8 mouse cellular contexts compared by ENCODE assay signal in the genomic region with DNA sequence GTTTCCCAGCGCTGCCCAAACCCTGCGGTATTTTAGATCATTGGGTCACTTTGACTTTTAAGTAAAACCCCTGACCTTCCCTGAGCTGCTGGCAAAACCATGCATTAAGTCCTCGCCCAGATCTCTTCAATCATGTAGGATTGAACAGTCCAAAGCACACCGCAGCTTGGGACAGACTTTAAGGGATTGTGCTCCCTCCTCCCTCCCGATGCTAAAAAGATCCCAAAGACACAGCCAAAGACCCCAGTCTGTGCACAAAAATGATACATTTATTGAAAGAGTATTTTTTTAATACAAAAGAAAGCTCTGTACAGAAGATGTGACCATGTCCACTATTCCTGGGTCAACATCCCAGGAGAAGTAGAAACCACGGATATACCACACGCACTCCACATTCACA. TPM values are rescaled to one million over a fixed set of nuclear protein-coding genes. Genes with fewer than 3 reads are reported as not detected.
DNase-seq lines count a peak whose midpoint lies in the region; ATAC-seq and TF ChIP-seq lines count a peak whose summit lies in the region.

No protein-coding gene starts in this region.

- peak overlapping the region; percentile 92 for H3K4me2 ChIP-seq in kidney, postnatal 0 days (ENCODE audit: low read length)
- H3K4me2 ChIP-seq in embryonic facial prominence, embryonic 12.5 days (replicated peaks): peak overlapping the region; percentile 88
- H3K4me2 ChIP-seq in hindbrain, embryonic 16.5 days (ENCODE audit: low read length): peak overlapping the region; percentile 79
- H3K4me2 ChIP-seq in midbrain, embryonic 15.5 days: peak overlapping the region; percentile 63

- no peaks in the 10 kb centered on the region for H3K27me3 ChIP-seq in kidney, postnatal 0 days (ENCODE audit: insufficient read depth, low read length)
- H3K27me3 ChIP-seq in embryonic facial prominence, embryonic 12.5 days: peaks cover 11% of the 10 kb centered on the region; the same call in 1 of the 2 replicates
- no peaks in the 10 kb centered on the region for H3K27me3 ChIP-seq in hindbrain, embryonic 16.5 days (replicated peaks; ENCODE audit: control insufficient read depth, insufficient read depth, low read length)
- H3K27me3 ChIP-seq in midbrain, embryonic 15.5 days (replicated peaks): no peaks in the 10 kb centered on the region

- peaks cover 6% of the 10 kb centered on the region; the same call in 1 of the 2 replicates for H3K4me1 ChIP-seq in kidney, postnatal 0 days (replicated peaks; ENCODE audit: insufficient read depth, low read length)
- peaks cover 30% of the 10 kb centered on the region for H3K4me1 ChIP-seq in embryonic facial prominence, embryonic 12.5 days
- H3K4me1 ChIP-seq in hindbrain, embryonic 16.5 days (ENCODE audit: control insufficient read depth, insufficient read depth, low read depth, low read length): peaks cover 12% of the 10 kb centered on the region
- H3K4me1 ChIP-seq in midbrain, embryonic 15.5 days: peaks cover 21% of the 10 kb centered on the region

- WGBS in kidney, postnatal 0 days: 12% methylated on average over 7 of the region's 7 CpGs
- WGBS in embryonic facial prominence, embryonic 12.5 days: 8% methylated on average over 7 of the region's 7 CpGs
- 10% methylated on average over 7 of the region's 7 CpGs for WGBS in hindbrain, embryonic 16.5 days
- WGBS in midbrain, embryonic 15.5 days: 7% methylated on average over 7 of the region's 7 CpGs

- no peak for DNase-seq in kidney, postnatal 0 days (ENCODE audit: low spot score)
- no peak for DNase-seq in kidney, postnatal 25 days
- no peak for DNase-seq in left cerebral cortex, adult 8-10 months (ENCODE audit: low spot score in 2 of 2)
- no peak for DNase-seq in thymus, postnatal 0 days (ENCODE audit: low spot score)
- no peak for DNase-seq in kidney, postnatal 36 days

- no peak for ATAC-seq in kidney, postnatal 0 days (replicated peaks; ENCODE audit: low FRiP score, low read depth)
- ATAC-seq in embryonic facial prominence, embryonic 12.5 days (ENCODE audit: insufficient number of reproducible peaks, insufficient read depth, low FRiP score, low TSS enrichment): no peak
- ATAC-seq in hindbrain, embryonic 16.5 days: no peak
- ATAC-seq in midbrain, embryonic 15.5 days (replicated peaks): peak; percentile 16; the same call in 1 of the 2 replicates

- H3K9ac ChIP-seq in kidney, postnatal 0 days (ENCODE audit: low read depth, low read length): peak overlapping the region; percentile 72; the same call in 1 of the 2 replicates
- peak overlapping the region; percentile 80 for H3K9ac ChIP-seq in embryonic facial prominence, embryonic 12.5 days
- peak overlapping the region; percentile 93 for H3K9ac ChIP-seq in hindbrain, embryonic 16.5 days (ENCODE audit: low read depth, low read length)
- peak overlapping the region; percentile 79 for H3K9ac ChIP-seq in midbrain, embryonic 15.5 days

- no peak for TF ChIP-seq CTCF in kidney, postnatal 0 days (IDR thresholded peaks at IDR 0.05; ENCODE audit: low read depth)

- H3K27ac ChIP-seq in kidney, postnatal 0 days: no peak overlapping the region
- H3K27ac ChIP-seq in embryonic facial prominence, embryonic 12.5 days: no peak overlapping the region
- H3K27ac ChIP-seq in hindbrain, embryonic 16.5 days (ENCODE audit: low read depth, low read length): 0 out of 2 replicates have a peak overlapping the region, but pooled peaks have one; percentile 20
- H3K27ac ChIP-seq in midbrain, embryonic 15.5 days: 0 out of 2 replicates have a peak overlapping the region, but pooled peaks have one; percentile 71

- H3K4me3 ChIP-seq in kidney, postnatal 0 days (replicated peaks; ENCODE audit: low read depth, low read length): peak overlapping the region; percentile 49
- H3K4me3 ChIP-seq in embryonic facial prominence, embryonic 12.5 days: peak overlapping the region; percentile 63
- H3K4me3 ChIP-seq in hindbrain, embryonic 16.5 days (ENCODE audit: low read length): peak overlapping the region; percentile 87
- peak overlapping the region; percentile 72 for H3K4me3 ChIP-seq in midbrain, embryonic 15.5 days

- peaks cover 34% of the 10 kb centered on the region for H3K36me3 ChIP-seq in kidney, postnatal 0 days (ENCODE audit: insufficient read depth, low read length)
- peaks cover 32% of the 10 kb centered on the region for H3K36me3 ChIP-seq in embryonic facial prominence, embryonic 12.5 days
- peaks cover 29% of the 10 kb centered on the region for H3K36me3 ChIP-seq in hindbrain, embryonic 16.5 days (ENCODE audit: control insufficient read depth, insufficient read depth, low read length)
- peaks cover 41% of the 10 kb centered on the region for H3K36me3 ChIP-seq in midbrain, embryonic 15.5 days (replicated peaks)

- no peaks in the 10 kb centered on the region for H3K9me3 ChIP-seq in kidney, postnatal 0 days (replicated peaks; ENCODE audit: low read length)
- no peaks in the 10 kb centered on the region for H3K9me3 ChIP-seq in embryonic facial prominence, embryonic 12.5 days
- no peaks in the 10 kb centered on the region for H3K9me3 ChIP-seq in hindbrain, embryonic 16.5 days (ENCODE audit: control insufficient read depth, low read length)
- H3K9me3 ChIP-seq in midbrain, embryonic 15.5 days: no peaks in the 10 kb centered on the region

RNA-seq across cellular contexts. Expression of a gene that starts 0.4 kb away (rescaled TPM):
- polyA plus RNA-seq in kidney, postnatal 0 days (2015; fragmentation: Nextera tagmentation; extraction: Ambion mirVana): 6.0 and 6.5 TPM in 2 replicates
- 12.4 and 13.4 TPM in 2 replicates for polyA plus RNA-seq in embryonic facial prominence, embryonic 12.5 days (2016; fragmentation: Nextera tagmentation; extraction: Ambion mirVana)
- 19.7 and 25.1 TPM in 2 replicates for polyA plus RNA-seq in hindbrain, embryonic 16.5 days (2015; fragmentation: Nextera tagmentation; extraction: Ambion mirVana)
- 25.0 and 26.7 TPM in 2 replicates for polyA plus RNA-seq in midbrain, embryonic 15.5 days (2015; fragmentation: Nextera tagmentation; extraction: Ambion mirVana)
- total RNA-seq in left cerebral cortex, adult 8-10 months (2022): 10 to 100 TPM; 62.1 to 68.2 (median 66.4) TPM
- 2.5 and 2.8 TPM in 2 replicates for polyA plus RNA-seq in thymus, postnatal 0 days (2015; fragmentation: Nextera tagmentation; extraction: Ambion mirVana)

RNA-seq across cellular contexts. Expression of a gene that starts 9.4 kb away (rescaled TPM):
- polyA plus RNA-seq in kidney, postnatal 0 days (2015; fragmentation: Nextera tagmentation; extraction: Ambion mirVana): 5.5 and 6.0 TPM in 2 replicates
- polyA plus RNA-seq in embryonic facial prominence, embryonic 12.5 days (2016; fragmentation: Nextera tagmentation; extraction: Ambion mirVana): 10.5 and 12.0 TPM in 2 replicates
- 3.5 and 3.6 TPM in 2 replicates for polyA plus RNA-seq in hindbrain, embryonic 16.5 days (2015; fragmentation: Nextera tagmentation; extraction: Ambion mirVana)
- polyA plus RNA-seq in midbrain, embryonic 15.5 days (2015; fragmentation: Nextera tagmentation; extraction: Ambion mirVana): 3.7 and 5.7 TPM in 2 replicates
- total RNA-seq in left cerebral cortex, adult 8-10 months (2022): 10 to 100 TPM; 57.3 to 61.0 (median 60.6) TPM
- polyA plus RNA-seq in thymus, postnatal 0 days (2015; fragmentation: Nextera tagmentation; extraction: Ambion mirVana): 5.0 and 7.5 TPM in 2 replicates

RNA-seq across cellular contexts. Expression of a gene that starts 50.1 kb away (rescaled TPM):
- 31.8 and 32.7 TPM in 2 replicates for polyA plus RNA-seq in kidney, postnatal 0 days (2015; fragmentation: Nextera tagmentation; extraction: Ambion mirVana)
- polyA plus RNA-seq in embryonic facial prominence, embryonic 12.5 days (2016; fragmentation: Nextera tagmentation; extraction: Ambion mirVana): 58.2 and 63.4 TPM in 2 replicates
- 18.7 and 19.0 TPM in 2 replicates for polyA plus RNA-seq in hindbrain, embryonic 16.5 days (2015; fragmentation: Nextera tagmentation; extraction: Ambion mirVana)
- polyA plus RNA-seq in midbrain, embryonic 15.5 days (2015; fragmentation: Nextera tagmentation; extraction: Ambion mirVana): 14.5 and 17.3 TPM in 2 replicates
- total RNA-seq in left cerebral cortex, adult 8-10 months (2022): 1 to 10 TPM; 3.0 to 5.4 (median 4.8) TPM
- 28.3 and 33.7 TPM in 2 replicates for polyA plus RNA-seq in thymus, postnatal 0 days (2015; fragmentation: Nextera tagmentation; extraction: Ambion mirVana)

RNA-seq across cellular contexts. Expression of a gene that starts 59.1 kb away (rescaled TPM):
- polyA plus RNA-seq in kidney, postnatal 0 days (2015; fragmentation: Nextera tagmentation; extraction: Ambion mirVana): 0.10 and 0.11 TPM in 2 replicates
- 0.88 and 1.3 TPM in 2 replicates for polyA plus RNA-seq in embryonic facial prominence, embryonic 12.5 days (2016; fragmentation: Nextera tagmentation; extraction: Ambion mirVana)
- polyA plus RNA-seq in hindbrain, embryonic 16.5 days (2015; fragmentation: Nextera tagmentation; extraction: Ambion mirVana): 5.1 and 5.5 TPM in 2 replicates
- polyA plus RNA-seq in midbrain, embryonic 15.5 days (2015; fragmentation: Nextera tagmentation; extraction: Ambion mirVana): 8.7 and 9.0 TPM in 2 replicates
- 100 to 1,000 TPM; 110 to 125 (median 119) TPM for total RNA-seq in left cerebral cortex, adult 8-10 months (2022)
- polyA plus RNA-seq in thymus, postnatal 0 days (2015; fragmentation: Nextera tagmentation; extraction: Ambion mirVana): 0.08 TPM in 1 of 2 replicates, not detected in the other

Comparison
In these comparisons a context has a peak if more than half of its experiments do, and no peak if none do; other contexts are left out.
1. H3K27ac ChIP-seq: peak in hindbrain, embryonic 16.5 days (single experiment) and midbrain, embryonic 15.5 days (single experiment); none in kidney, postnatal 0 days (single experiment) and embryonic facial prominence, embryonic 12.5 days (single experiment).
2. Peak in every context shown above with its lines, with median percentiles within 50 percentile points of each other: H3K4me2 ChIP-seq, H3K4me3 ChIP-seq and H3K9ac ChIP-seq.